Mouse (Mus musculus) adrenal gland, postnatal 36 days (tissue): Measurements from ENCODE around the gene Ap3s2. TPM values are rescaled to one million over a fixed set of nuclear protein-coding genes. Genes with fewer than 3 reads are reported as not detected.

Experiments
- DNase-seq, 2 experiments: peaks; one replicate each; pipeline ENCODE4 v3.0.0; 2021; ENCODE audit warnings: mixed read lengths in 1 of 2
- long read RNA-seq, 2 experiments: library from polyadenylated mRNA; stranded (forward); transcript quantifications; one replicate each; pipeline ENCODE4 v2.0.0; 2021; ENCODE audit warnings: borderline sequencing depth in 2 of 2
- total RNA-seq, 2 experiments: library from RNA; stranded (reverse); gene quantifications; 2 replicates each; pipeline ENCODE4 v1.2.3; 2021

Ap3s2 gene
- total RNA-seq, result 10 to 100 TPM; 25.8 to 30.7 TPM
- long read RNA-seq, experiment 1, full-length matches to known transcripts, result 26 of 35 reads
- long read RNA-seq, experiment 1, partial matches to known transcripts, result 0 of 35 reads
- long read RNA-seq, experiment 1, other reads (novel, unspliced or antisense), result 9 of 35 reads
- long read RNA-seq, experiment 2, full-length matches to known transcripts, result 11 of 17 reads
- long read RNA-seq, experiment 2, partial matches to known transcripts, result 0 of 17 reads
- long read RNA-seq, experiment 2, other reads (novel, unspliced or antisense), result 6 of 17 reads

DNA sequence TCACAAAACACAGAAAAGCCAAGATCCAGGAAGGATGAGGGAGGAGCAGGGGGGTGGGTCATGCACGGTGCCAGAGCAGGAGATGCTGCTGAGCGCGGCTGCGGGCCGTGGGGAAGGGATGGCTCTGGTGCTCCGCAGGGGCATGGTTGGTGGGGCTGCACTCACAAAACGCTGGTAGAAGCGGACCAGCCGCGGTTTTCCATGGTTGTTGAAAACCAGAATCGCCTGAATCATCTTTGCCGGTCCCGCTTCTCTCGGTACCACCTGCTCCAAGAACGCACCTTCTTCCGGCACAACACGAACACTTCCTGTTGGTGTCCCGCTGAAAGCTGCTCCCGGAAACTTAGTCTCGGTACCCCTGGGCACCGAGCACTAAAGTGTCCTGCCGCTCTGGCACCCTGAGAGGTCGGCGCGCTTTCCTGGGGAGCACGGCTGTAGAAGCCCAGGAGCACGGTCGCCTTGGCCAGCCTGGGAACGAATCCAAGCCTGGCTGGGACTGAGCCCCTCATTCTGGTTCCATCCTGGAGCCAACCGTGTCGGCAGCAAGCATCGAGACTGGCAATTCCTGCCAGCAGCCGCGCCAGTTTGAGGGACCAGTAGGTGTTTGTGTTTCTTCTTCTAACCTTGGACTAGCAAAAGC is at the start of gene Ap3s2:
Gene Ap3s2, minus strand, starts transcription at position 306 of the 640 bp plus-strand sequence.
- DNase-seq, result peak; percentile 89

DNA sequence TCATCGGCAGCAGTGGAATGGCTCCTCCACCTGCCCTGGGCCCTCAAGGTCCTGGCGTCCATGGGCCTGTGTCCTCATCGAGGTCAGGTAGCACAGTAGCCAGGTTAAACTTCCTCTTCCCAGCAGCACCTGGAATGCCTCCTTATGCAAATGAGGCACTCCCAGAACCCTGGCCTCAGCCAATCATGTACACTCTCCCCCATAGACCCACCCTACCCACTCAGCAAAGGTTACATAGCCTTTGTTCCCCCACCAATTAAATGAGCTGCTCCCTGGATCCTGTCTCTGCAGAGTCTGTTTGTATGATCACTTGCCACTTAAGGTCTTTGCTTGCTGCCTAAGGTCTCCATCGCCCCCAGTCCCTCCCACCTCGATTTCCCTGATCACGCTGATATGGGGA is 47.9 kb upstream of the Ap3s2 start:
- no peak for DNase-seq

DNA sequence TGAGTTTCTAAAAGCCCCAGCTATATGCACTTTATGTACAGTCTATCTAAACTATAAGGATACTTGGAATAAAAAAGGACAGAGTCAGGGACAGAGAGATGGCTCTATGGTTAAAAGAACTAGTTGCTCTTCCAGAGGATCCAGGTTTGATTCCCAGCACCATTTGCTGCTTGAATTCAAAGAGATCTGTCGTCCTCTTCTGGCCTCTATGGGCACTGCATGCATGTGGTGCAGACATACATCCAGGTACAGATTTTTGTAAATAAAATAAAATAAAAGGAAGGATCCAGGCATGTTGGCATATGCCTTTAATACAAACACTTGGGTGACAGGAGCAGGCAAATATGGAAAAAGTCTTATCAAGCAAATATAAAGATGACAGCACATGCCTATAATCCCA is 41.2 kb upstream of the Ap3s2 start:
- no peak for DNase-seq

DNA sequence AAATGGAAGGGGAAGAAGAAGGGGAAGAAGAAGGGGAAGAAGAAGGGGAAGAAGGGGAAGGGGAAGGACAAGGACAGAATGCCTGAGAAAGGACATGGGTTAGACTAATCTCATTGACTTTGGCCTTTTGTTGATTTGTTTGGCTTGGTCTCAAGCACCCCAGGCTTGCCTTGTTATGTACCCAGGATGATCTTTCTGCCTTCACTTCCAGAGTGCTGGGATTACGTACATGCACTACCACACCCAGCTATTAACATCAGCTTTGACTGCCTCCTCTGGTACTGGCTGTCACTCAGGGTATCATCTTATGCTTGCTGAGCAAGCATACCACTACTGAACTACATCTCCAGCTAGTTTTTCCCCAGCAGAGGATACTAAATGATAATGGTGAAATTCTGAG is 35.7 kb upstream of the Ap3s2 start:
- no peak for DNase-seq

DNA sequence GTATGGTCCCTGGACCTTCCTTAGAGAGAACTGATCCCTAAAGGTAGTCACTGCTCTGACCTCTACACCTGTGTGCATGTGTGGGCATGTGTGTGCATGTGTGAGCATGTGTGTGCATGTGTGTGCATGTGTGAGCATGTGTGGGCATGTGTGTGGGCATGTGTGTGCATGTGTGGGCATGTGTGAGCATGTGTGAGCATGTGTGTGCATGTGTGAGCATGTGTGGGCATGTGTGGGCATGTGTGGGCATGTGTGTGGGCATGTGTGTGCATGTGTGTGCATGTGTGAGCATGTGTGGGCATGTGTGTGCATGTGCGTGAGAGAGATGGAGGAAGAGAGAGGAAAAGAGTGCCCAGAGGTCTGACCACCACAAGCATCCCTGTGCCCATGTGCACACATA is 34.4 kb upstream of the Ap3s2 start:
- no peak for DNase-seq

DNA sequence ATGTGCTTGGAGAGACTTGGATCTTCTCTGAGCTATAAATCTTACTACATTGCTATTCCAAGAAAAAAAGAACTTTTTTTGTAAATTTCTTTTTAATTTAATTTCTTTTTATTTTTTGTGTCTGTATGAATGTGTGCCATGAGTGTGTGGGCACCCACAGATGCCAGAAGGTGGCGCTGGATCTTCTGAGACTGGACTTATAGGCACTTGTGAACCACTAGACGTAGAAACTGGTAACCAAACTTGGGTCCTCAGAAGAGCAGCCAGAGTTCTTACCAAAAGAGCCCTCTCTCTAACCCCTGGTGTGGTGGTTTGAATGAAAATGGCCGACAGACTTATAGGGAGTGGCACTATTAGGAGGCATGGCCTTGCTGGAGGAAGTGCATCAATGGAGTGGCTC is 30.6 kb upstream of the Ap3s2 start:
- DNase-seq, result no peak

DNA sequence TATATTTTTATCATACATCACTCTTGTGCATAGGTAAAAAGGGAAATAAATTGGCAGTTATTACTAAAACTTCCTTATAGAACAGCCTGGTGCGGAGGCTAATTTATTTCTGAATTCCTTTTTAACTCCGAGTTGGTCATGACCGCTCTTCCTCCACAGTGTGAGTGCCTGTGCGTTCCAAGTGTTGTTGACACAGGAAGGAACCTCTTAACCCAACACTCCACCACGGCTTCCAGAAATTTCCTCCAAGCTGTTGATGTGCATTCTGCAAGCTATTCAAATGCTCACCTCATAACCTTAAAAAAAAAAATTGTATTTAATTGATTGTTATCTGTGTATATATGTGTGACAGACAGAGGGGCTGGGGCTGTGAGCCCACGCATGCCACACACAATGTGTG is 29.8 kb upstream of the Ap3s2 start:
- DNase-seq, result no peak

DNA sequence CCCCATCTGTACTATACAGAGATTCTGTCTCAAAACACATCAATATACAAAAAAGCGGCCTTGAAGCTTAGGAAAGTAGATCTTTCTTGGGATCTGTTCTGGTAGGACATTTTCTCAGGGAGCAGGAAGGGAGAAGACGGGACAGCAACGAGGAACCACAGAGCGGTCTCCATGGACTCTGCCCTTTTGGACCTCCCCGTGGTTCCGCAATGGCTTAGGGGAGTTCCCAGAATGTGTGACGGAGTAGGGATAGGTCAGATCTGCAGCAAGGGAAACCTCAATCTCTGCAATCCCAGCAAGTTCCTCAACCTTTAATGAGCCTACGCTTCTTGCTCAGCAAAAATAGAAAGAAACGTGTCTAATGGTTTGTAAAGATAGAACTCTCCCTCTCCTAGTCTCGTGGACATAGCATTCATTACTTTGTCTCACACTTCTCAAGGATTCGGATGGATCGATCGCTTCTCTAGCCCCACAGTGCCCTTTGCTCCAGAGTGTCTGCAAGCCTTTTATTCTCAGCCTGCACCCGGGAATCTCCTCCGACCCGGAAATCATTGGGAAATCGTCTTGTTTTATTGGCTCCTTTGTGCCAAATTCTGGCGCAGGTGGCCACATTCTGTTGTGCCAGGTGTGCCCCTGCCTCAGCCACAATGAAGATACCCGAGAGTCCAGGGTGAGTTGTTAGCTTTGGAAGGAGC is 15.2 kb upstream of the Ap3s2 start:
- peak; percentile 65 to 74 for DNase-seq

GRCm38 (mm10) chr7:79934862-79935510 is 14.5 kb upstream of the Ap3s2 start, which contains the start of gene Arpin:
Gene Arpin (minus strand): TSS chr7:79935359.
- DNase-seq, result peak; percentile 81 to 86

DNA sequence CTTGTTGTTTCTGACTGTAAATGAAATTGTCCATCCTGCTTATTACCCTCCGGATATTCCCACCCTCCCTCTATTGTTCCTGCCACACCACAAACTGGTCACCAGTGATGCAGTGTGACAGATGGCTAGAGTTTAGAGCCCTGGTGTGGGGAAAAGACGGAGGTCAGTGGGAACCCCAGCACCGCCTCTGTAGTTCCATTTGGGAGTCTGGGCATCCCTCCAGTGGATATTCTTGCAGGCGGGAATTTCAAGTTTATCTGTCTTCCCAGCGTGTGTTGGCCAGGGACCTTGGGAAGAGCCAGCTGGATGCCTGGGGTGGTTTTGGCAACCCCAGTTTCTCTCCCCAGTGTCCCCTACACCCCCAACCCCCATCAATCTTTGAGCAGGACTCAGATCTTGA is 14.0 kb upstream of the Ap3s2 start:
- peak in 1 of 2 experiments; percentile 12 for DNase-seq

DNA sequence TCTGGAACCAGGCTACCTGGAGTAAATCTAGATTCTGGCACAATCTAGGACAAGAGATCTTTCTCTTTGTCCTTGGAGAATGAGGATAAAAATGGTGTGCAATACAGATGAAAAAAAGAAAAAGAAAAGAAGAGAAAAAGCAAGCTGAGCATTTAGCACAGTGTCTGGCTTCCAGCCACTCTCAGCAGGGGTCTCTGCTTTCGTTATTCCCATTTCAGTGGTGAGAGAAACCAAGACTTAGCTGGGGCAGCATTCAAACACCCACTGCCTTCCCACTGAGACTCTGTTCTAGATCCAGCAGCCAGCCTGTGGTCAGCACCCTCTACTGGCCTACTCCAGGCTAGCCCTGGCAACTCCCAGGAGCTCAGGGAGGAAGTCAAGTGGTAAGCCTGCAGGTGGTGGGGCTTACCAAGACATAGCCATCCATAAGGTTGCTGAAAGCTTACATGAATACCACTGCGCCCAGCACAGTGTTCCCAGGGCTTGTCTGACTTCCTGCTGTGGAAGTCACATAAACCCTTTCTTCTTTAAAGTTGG is 8.1 kb upstream of the Ap3s2 start:
- no peak for DNase-seq

- DNase-seq, result peak in 1 of 2 experiments; percentile 21
These were observed 5.9 kb downstream of the Ap3s2 start for GRCm38 (mm10) chr7:79914556-79914955.

- peak in 1 of 2 experiments; percentile 6 for DNase-seq
These were observed 13.1 kb downstream of the Ap3s2 start for GRCm38 (mm10) chr7:79907356-79907755.

DNA sequence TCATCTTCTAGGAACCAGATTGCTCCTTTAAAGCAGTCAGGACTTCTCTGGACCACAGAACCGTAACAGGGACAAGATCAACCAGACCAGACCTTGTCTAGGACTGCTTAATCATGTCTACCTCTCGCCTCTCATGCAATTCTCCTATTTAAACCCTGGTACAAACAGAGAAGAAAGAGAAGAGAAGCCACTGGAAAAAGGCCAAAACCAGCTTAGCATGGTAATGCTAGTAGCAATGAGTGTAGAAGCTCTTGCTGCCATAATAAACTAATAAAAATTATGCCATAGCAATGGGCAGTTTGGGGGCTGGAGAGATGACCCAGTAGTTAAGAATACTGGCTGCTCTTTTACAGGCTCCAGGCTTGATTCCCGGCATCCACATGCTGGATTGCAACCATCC is 13.5 kb downstream of the Ap3s2 start:
- DNase-seq, result no peak

DNA sequence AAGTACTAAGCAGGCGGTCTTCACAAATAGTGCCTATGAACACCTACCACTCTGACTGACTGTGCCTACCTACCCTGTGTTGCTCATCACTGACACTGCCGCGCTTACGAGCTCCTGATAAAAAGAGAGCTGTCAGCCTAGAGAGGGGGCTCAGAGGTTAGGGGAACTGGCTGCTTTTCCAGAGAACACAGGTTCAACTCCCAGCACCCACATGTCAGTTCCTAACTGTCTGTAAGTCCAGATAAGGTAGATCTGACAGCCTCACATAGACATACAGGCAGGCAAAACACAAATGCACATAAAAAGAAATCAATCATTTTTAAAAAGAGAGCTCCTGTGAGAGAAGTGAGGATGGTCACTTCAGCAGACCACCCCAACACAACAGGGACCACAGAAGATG is 15.3 kb downstream of the Ap3s2 start:
- no peak for DNase-seq

- DNase-seq, result no peak
These were observed 17.2 kb downstream of the Ap3s2 start for GRCm38 (mm10) chr7:79903160-79903792.

DNA sequence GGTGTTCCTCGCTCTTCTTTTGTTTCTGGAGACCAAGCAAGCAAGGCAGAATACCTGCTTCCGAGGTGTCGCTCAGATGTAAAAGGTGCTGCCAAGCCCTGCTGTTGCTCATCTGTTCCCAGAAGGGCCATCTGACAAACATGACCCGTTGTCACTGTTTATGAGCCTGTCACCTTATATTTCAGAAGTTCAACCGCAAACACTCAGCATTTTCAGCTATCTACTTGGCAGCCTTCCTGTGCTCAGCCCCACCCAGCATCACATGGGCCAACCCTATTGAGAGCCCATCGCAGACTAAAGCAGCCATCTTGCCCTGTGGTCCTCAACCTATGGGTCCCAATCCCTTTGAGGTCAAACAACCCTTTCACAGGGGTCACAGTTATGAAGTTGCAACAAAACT is 19.7 kb downstream of the Ap3s2 start:
- DNase-seq, result no peak

GRCm38 (mm10) chr7:79895225-79895624 is 25.2 kb downstream of the Ap3s2 start:
- DNase-seq, result no peak

DNA sequence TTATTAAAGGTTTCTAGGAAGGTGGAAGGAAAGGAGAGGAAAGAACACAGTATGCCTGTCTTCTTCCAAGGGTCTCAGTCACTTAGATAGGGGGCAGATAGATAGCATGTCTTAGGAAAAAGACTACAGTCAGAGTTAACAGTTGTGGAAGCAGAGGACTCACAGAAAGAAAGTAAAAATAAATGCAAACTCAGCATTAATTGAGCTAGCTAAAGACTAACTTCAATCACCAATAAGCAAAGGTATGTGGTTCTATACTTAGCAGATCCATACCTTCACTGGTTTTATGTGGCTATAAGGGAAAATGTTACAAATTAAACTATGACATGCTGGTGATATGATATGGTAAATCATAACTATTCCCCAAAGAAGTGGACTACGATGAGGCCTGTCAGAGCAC is 25.7 kb downstream of the Ap3s2 start:
- no peak for DNase-seq

GRCm38 (mm10) chr7:79892576-79893428 is 27.6 kb downstream of the Ap3s2 start:
- no peak for DNase-seq
